ENCODE assay signal across 8 mouse cellular contexts in the genomic region with DNA sequence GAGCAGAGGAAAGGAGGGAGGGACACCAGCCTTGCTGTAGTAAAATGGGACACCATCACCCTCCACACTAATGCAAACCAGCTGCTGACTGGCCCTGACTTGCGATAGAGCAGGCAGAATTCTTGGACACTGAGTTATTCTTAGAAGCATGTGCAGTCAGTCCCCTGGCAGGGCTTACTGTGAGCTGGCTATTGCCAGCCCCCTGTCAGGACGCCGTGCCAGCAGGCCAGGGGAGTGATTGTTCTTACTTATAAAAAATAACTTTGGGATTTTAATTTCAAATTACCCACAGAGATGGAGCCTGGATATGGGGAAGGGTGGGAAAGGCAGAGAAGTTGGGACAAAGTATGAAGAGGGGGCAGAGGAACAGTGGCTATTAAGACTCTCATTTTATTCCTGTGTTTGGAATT.
DNase-seq lines count a peak whose midpoint lies in the region; ATAC-seq lines count a peak whose summit lies in the region.

No protein-coding gene starts in this region.

- no peaks in the 10 kb centered on the region for H3K27me3 ChIP-seq in hindbrain, embryonic 15.5 days
- H3K27me3 ChIP-seq in midbrain, embryonic 11.5 days (ENCODE audit: control insufficient read depth, insufficient read depth, low read length): no peaks in the 10 kb centered on the region

- peak; percentile 15 for DNase-seq in adrenal gland, postnatal 14 days
- no peak for DNase-seq in adrenal gland, adult (ENCODE audit: inconsistent age in 2 of 2, low spot score in 1 of 2)
- peak; percentile 17 for DNase-seq in testis, postnatal 14 days (ENCODE audit: low spot score)
- DNase-seq in testis, postnatal 10 days (ENCODE audit: low spot score): no peak
- no peak for DNase-seq in midbrain, embryonic 11.5 days (ENCODE audit: low spot score, missing footprints)
- no peak for DNase-seq in thymus, postnatal 10 days (ENCODE audit: low spot score in 2 of 2)

- no peak overlapping the region for H3K4me2 ChIP-seq in hindbrain, embryonic 15.5 days
- no peak overlapping the region for H3K4me2 ChIP-seq in midbrain, embryonic 11.5 days

- no peaks in the 10 kb centered on the region for H3K9me3 ChIP-seq in hindbrain, embryonic 15.5 days
- no peaks in the 10 kb centered on the region for H3K9me3 ChIP-seq in midbrain, embryonic 11.5 days (ENCODE audit: control insufficient read depth, low read length)

- no peak overlapping the region for H3K4me3 ChIP-seq in hindbrain, embryonic 15.5 days
- no peak overlapping the region for H3K4me3 ChIP-seq in midbrain, embryonic 11.5 days (ENCODE audit: low read depth, low read length)

- WGBS in hindbrain, embryonic 15.5 days: 54% methylated on average over 3 of the region's 3 CpGs
- 78% methylated on average over 3 of the region's 3 CpGs for WGBS in midbrain, embryonic 11.5 days

- peak; percentile 54; the same call in 1 of the 2 replicates for ATAC-seq in hindbrain, embryonic 15.5 days (ENCODE audit: low FRiP score, low read depth)
- ATAC-seq in monocyte, adult 5-6 weeks (replicated peaks; ENCODE audit: insufficient number of reproducible peaks, low FRiP score, low TSS enrichment, poor library complexity, severe bottlenecking): no peak
- ATAC-seq in midbrain, embryonic 11.5 days (ENCODE audit: low FRiP score): no peak

- H3K36me3 ChIP-seq in hindbrain, embryonic 15.5 days: no peaks in the 10 kb centered on the region
- H3K36me3 ChIP-seq in midbrain, embryonic 11.5 days (ENCODE audit: control insufficient read depth, insufficient read depth, low read length): no peaks in the 10 kb centered on the region

- no peaks in the 10 kb centered on the region for H3K4me1 ChIP-seq in hindbrain, embryonic 15.5 days (replicated peaks)
- H3K4me1 ChIP-seq in midbrain, embryonic 11.5 days (ENCODE audit: control insufficient read depth, insufficient read depth, low read length): no peaks in the 10 kb centered on the region

- H3K27ac ChIP-seq in hindbrain, embryonic 15.5 days (replicated peaks): no peak overlapping the region
- H3K27ac ChIP-seq in midbrain, embryonic 11.5 days (ENCODE audit: low read depth, low read length): no peak overlapping the region

- no peak overlapping the region for H3K9ac ChIP-seq in hindbrain, embryonic 15.5 days
- H3K9ac ChIP-seq in midbrain, embryonic 11.5 days (ENCODE audit: low read length): no peak overlapping the region

Comparison
In these comparisons a context has a peak if more than half of its experiments do, and no peak if none do; other contexts are left out.
1. DNase-seq: peak in adrenal gland, postnatal 14 days (single experiment) and testis, postnatal 14 days (single experiment); none in adrenal gland, adult (0 of 2), testis, postnatal 10 days (single experiment), midbrain, embryonic 11.5 days (single experiment) and thymus, postnatal 10 days (0 of 2).